Mouse (Mus musculus) midbrain, embryonic 14.5 days (tissue): Measurements from ENCODE around the gene Gm11541. TPM values are rescaled to one million over a fixed set of nuclear protein-coding genes. Genes with fewer than 3 reads are reported as not detected.
"Not testable (repeated sequence)": the region's sequence is repeated elsewhere in the genome, so short reads cannot be mapped to it uniquely, and the experiment has no call there.

Experiments used
- ATAC-seq: fragments of 200-750 bp; cut with Nextera tagmentation; 2 replicates; pipeline ENCODE4 v1.8.0; 2017; ENCODE audit warnings: moderate number of reproducible peaks, moderate library complexity; ENCODE audit not compliant: low FRiP score, low TSS enrichment
- DNase-seq: peaks from one replicate; pipeline ENCODE4 v3.0.0-alpha.2; 2015
- H3K27ac ChIP-seq: fragments of 300-500 bp; sonication (generic); replicated peaks from 2 replicates; pipeline ENCODE4 v1.5.1; 2014; ENCODE audit warnings: mild to moderate bottlenecking, low read depth, low read length, moderate library complexity
- H3K27me3 ChIP-seq: fragments of 300-500 bp; sonication (generic); 2 replicates; pipeline ENCODE4 v1.6.1; 2014; ENCODE audit warnings: low read length, control low read depth, mixed read lengths; ENCODE audit not compliant: control insufficient read depth, insufficient read depth
- H3K36me3 ChIP-seq: fragments of 300-500 bp; sonication (generic); 2 replicates; pipeline ENCODE4 v1.6.1; 2014; ENCODE audit warnings: low read length, control low read depth; ENCODE audit not compliant: control insufficient read depth, insufficient read depth
- H3K4me1 ChIP-seq: fragments of 300-500 bp; sonication (generic); 2 replicates; pipeline ENCODE4 v1.6.1; 2014; ENCODE audit warnings: mild to moderate bottlenecking, antibody characterized with exemption, low read length, control low read depth; ENCODE audit not compliant: control insufficient read depth, insufficient read depth
- H3K4me2 ChIP-seq: fragments of 300-500 bp; sonication (generic); 2 replicates; pipeline ENCODE4 v1.6.1; 2014; ENCODE audit warnings: mild to moderate bottlenecking, low read length, moderate library complexity
- H3K4me3 ChIP-seq: fragments of 300-500 bp; sonication (generic); replicated peaks from 2 replicates; pipeline ENCODE4 v1.5.1; 2014; ENCODE audit warnings: low read depth, low read length
- H3K9ac ChIP-seq: fragments of 300-500 bp; sonication (generic); replicated peaks from 2 replicates; pipeline ENCODE4 v1.6.1; 2014; ENCODE audit warnings: mild to moderate bottlenecking, low read length, moderate library complexity
- H3K9me3 ChIP-seq: fragments of 300-500 bp; sonication (generic); 2 replicates; pipeline ENCODE4 v1.6.1; 2016; ENCODE audit warnings: low read length, control low read depth, mixed read lengths; ENCODE audit not compliant: control insufficient read depth
- WGBS: fragments of 180-500 bp; shearing (Covaris S2); extraction: QIAGEN DNeasy Blood & Tissue Kit; methylation state at CpG from one replicate; pipeline ENCODE4 v1.1.7; 2014; 5-methylcytosine and 5-hydroxymethylcytosine counted together
- polyA plus RNA-seq: library from polyadenylated mRNA; unstranded; fragments of >200 nt; fragmentation: Nextera tagmentation; extraction: Ambion mirVana; gene quantifications from 2 replicates; pipeline ENCODE4 v1.2.1, GENCODE M21; 2014

The Gm11541 gene
- polyA plus RNA-seq, 1 experiment from 2014 or later: not detected

GRCm38 (mm10) chr11:94653663-94654436 lies 50.4 kb downstream of the Gm11541 start, which contains the start of the genes Mrpl27 and Eme1:
Mrpl27 (plus strand) TSS chr11:94653767.
Eme1 (minus strand) TSS chr11:94653964.
- ATAC-seq (peak; percentile 84), DNase-seq (peak; percentile 89)
- no peaks in the 10 kb centered on the region for H3K9me3 ChIP-seq
- H3K9ac ChIP-seq: peak within 1 kb of the TSS; percentile 62
- H3K36me3 ChIP-seq: peaks cover 31% of the 10 kb centered on the region
- peak within 1 kb of the TSS; percentile 94 for H3K27ac ChIP-seq
- WGBS: 1% methylated on average over 32 of the region's 32 CpGs
- peak within 1 kb of the TSS; percentile 83 for H3K4me2 ChIP-seq
- H3K27me3 ChIP-seq: no peaks in the 10 kb centered on the region
- peak within 1 kb of the TSS; percentile 64 for H3K4me3 ChIP-seq
- H3K4me1 ChIP-seq: peaks cover 15% of the 10 kb centered on the region

- peak overlapping the region; percentile 64 for H3K4me3 ChIP-seq
- ATAC-seq (no peak), DNase-seq (no peak)
- peaks cover 23% of the 10 kb centered on the region for H3K36me3 ChIP-seq
- H3K27ac ChIP-seq: no peak overlapping the region
- no peaks in the 10 kb centered on the region for H3K27me3 ChIP-seq
- WGBS: 48% methylated on average over 8 of the region's 8 CpGs
- H3K9ac ChIP-seq: no peak overlapping the region
- H3K9me3 ChIP-seq: no peaks in the 10 kb centered on the region
- peaks cover 15% of the 10 kb centered on the region for H3K4me1 ChIP-seq
- peak overlapping the region; percentile 83 for H3K4me2 ChIP-seq
Observed at GRCm38 (mm10) chr11:94652973-94653372, 51.3 kb downstream of the Gm11541 start.

GRCm38 (mm10) chr11:94651241-94651640 lies 53.1 kb downstream of the Gm11541 start:
- H3K27ac ChIP-seq, H3K4me3 ChIP-seq, H3K4me2 ChIP-seq, ATAC-seq, H3K27me3 ChIP-seq, H3K9me3 ChIP-seq, DNase-seq, H3K9ac ChIP-seq: not testable (repeated sequence)
- 95% methylated on average over 5 of the region's 7 CpGs for WGBS
- H3K36me3 ChIP-seq: peaks cover 29% of the 10 kb centered on the region
- H3K4me1 ChIP-seq: peaks cover 15% of the 10 kb centered on the region

GRCm38 (mm10) chr11:94646457-94646856 lies 57.8 kb downstream of the Gm11541 start:
- H3K4me1 ChIP-seq: no peaks in the 10 kb centered on the region
- no peak overlapping the region for H3K4me2 ChIP-seq
- no peak overlapping the region for H3K27ac ChIP-seq
- DNase-seq (no peak), ATAC-seq (no peak)
- no peaks in the 10 kb centered on the region for H3K9me3 ChIP-seq
- H3K36me3 ChIP-seq: peaks cover 70% of the 10 kb centered on the region
- H3K27me3 ChIP-seq: no peaks in the 10 kb centered on the region
- H3K4me3 ChIP-seq: no peak overlapping the region
- WGBS: 97% methylated on average over 4 of the region's 4 CpGs
- no peak overlapping the region for H3K9ac ChIP-seq

Other genes starting within 250 kb of the Gm11541 start
- 20.1 and 22.7 TPM in 2 replicates for gene Cacna1g, start 230.3 kb downstream of the Gm11541 start, polyA plus RNA-seq
- gene Spata20, start 218.3 kb downstream of the Gm11541 start, polyA plus RNA-seq: 0.42 and 0.54 TPM in 2 replicates
- gene Epn3, start 204.5 kb downstream of the Gm11541 start, polyA plus RNA-seq: 0.23 and 0.43 TPM in 2 replicates
- gene Mycbpap, start 182.8 kb downstream of the Gm11541 start, polyA plus RNA-seq: 2.1 and 3.3 TPM in 2 replicates
- gene Rsad1, start 155.2 kb downstream of the Gm11541 start, polyA plus RNA-seq: 5.9 and 8.0 TPM in 2 replicates
- gene Chad, start 139.5 kb downstream of the Gm11541 start, polyA plus RNA-seq: 0.18 TPM in 1 of 2 replicates, not detected in the other
- gene Acsf2, start 102.6 kb downstream of the Gm11541 start, polyA plus RNA-seq: 1.1 and 2.0 TPM in 2 replicates
- gene Lrrc59, start 74.7 kb downstream of the Gm11541 start, polyA plus RNA-seq: 118 and 138 TPM in 2 replicates
- gene Mrpl27, start 50.7 kb downstream of the Gm11541 start, polyA plus RNA-seq: 115 and 131 TPM in 2 replicates
- gene Eme1, start 50.5 kb downstream of the Gm11541 start, polyA plus RNA-seq: 2.2 and 4.4 TPM in 2 replicates
- gene Xylt2, start 27.0 kb downstream of the Gm11541 start, polyA plus RNA-seq: 11.0 and 13.0 TPM in 2 replicates
- gene Cdc34b, start 37.3 kb upstream of the Gm11541 start, polyA plus RNA-seq: 0.24 TPM in 1 of 2 replicates, not detected in the other
- gene Tmem92, start 78.2 kb upstream of the Gm11541 start, polyA plus RNA-seq: not detected in 2 replicates
- gene Col1a1, start 231.7 kb upstream of the Gm11541 start, polyA plus RNA-seq: 0.98 and 64.7 TPM in 2 replicates